Mouse (Mus musculus) kidney, adult 2 months (tissue): Measurements from ENCODE around the gene Kif3c. TPM values are rescaled to one million over a fixed set of nuclear protein-coding genes. Genes with fewer than 3 reads are reported as not detected.

Experiments
- DNase-seq: peaks from one replicate; pipeline ENCODE4 v3.0.0; 2021
- H3K27ac ChIP-seq: fragments of 200-500 bp; 2 replicates; pipeline ENCODE4 v1.5.1; 2012; ENCODE audit warnings: low read depth, low read length, control low read depth, inconsistent platforms; ENCODE audit not compliant: insufficient read depth
- H3K27me3 ChIP-seq: fragments of 200-500 bp; replicated peaks from 2 replicates; pipeline ENCODE4 v1.6.1; 2012; ENCODE audit warnings: mild to moderate bottlenecking, moderate library complexity, low read length, inconsistent platforms; ENCODE audit not compliant: control insufficient read depth, insufficient read depth
- H3K36me3 ChIP-seq: fragments of 200-500 bp; 2 replicates; pipeline ENCODE4 v1.6.1; 2012; ENCODE audit warnings: mild to moderate bottlenecking, moderate library complexity, low read length, inconsistent platforms; ENCODE audit not compliant: control insufficient read depth, insufficient read depth
- H3K4me1 ChIP-seq: fragments of 200-500 bp; 2 replicates; pipeline ENCODE4 v1.6.1; 2011; ENCODE audit warnings: low read length; ENCODE audit not compliant: control insufficient read depth, insufficient read depth
- H3K4me3 ChIP-seq: fragments of 200-500 bp; 2 replicates; pipeline ENCODE4 v1.5.1; 2011; ENCODE audit warnings: mild to moderate bottlenecking, low read depth, low read length, control low read depth; ENCODE audit not compliant: insufficient read depth
- CTCF ChIP-seq: fragments of 200-500 bp; conservative IDR thresholded peaks from 2 replicates; pipeline ENCODE4 v1.5.1; 2011; ENCODE audit warnings: low read depth, mild to moderate bottlenecking, control low read depth, low read length, moderate library complexity, mixed read lengths; ENCODE audit not compliant: insufficient read depth, insufficient read length
- POLR2A ChIP-seq: fragments of 200-500 bp; IDR thresholded peaks from one replicate; pipeline ENCODE4 v1.6.1; 2011; ENCODE audit warnings: low read depth, low read length, control low read depth
- WGBS: fragments of 180-500 bp; shearing (Covaris S2); methylation state at CpG from one replicate; pipeline ENCODE4 v1.1.7; 2018; 5-methylcytosine and 5-hydroxymethylcytosine counted together
- polyA plus RNA-seq: library from polyadenylated mRNA; depleted of rRNA; stranded (reverse); fragments of >200 nt; gene quantifications from 2 replicates; pipeline ENCODE4 v1.2.3, GENCODE M21; 2012

Kif3c gene
- polyA plus RNA-seq, 1 experiment, result 5.7 TPM

DNA sequence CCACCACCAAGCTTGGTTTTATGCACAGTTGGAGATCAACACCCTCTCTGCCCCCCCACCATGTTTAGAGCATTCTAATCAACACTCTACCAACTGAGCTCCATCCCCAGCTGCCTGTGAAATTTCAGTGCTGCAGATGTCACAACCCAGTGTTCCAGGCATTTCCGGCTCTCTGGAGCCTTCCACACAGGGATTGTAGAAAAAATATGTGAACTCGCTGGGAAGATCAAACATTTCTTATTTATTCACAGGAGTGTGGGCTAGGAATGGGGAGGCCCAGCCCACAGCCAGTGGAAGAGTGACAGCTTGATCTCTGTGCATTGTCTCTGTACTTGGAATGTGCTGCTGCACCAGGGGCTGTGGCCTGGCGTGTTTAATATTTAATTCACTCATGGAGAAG is 3.8 kb downstream of the Kif3c start:
- H3K27ac ChIP-seq, result no peak overlapping the region
- H3K27me3 ChIP-seq, result no peaks in the 10 kb centered on the region
- H3K36me3 ChIP-seq, result no peaks in the 10 kb centered on the region
- peak; percentile 42 for DNase-seq
- TF ChIP-seq POLR2A (no peak), CTCF (no peak)
- 0 out of 2 replicates have a peak, but pooled peaks cover 2% of the 10 kb centered on the region for H3K4me1 ChIP-seq
- H3K4me3 ChIP-seq, result no peak overlapping the region
- 31% methylated on average over 3 of the region's 3 CpGs for WGBS

DNA sequence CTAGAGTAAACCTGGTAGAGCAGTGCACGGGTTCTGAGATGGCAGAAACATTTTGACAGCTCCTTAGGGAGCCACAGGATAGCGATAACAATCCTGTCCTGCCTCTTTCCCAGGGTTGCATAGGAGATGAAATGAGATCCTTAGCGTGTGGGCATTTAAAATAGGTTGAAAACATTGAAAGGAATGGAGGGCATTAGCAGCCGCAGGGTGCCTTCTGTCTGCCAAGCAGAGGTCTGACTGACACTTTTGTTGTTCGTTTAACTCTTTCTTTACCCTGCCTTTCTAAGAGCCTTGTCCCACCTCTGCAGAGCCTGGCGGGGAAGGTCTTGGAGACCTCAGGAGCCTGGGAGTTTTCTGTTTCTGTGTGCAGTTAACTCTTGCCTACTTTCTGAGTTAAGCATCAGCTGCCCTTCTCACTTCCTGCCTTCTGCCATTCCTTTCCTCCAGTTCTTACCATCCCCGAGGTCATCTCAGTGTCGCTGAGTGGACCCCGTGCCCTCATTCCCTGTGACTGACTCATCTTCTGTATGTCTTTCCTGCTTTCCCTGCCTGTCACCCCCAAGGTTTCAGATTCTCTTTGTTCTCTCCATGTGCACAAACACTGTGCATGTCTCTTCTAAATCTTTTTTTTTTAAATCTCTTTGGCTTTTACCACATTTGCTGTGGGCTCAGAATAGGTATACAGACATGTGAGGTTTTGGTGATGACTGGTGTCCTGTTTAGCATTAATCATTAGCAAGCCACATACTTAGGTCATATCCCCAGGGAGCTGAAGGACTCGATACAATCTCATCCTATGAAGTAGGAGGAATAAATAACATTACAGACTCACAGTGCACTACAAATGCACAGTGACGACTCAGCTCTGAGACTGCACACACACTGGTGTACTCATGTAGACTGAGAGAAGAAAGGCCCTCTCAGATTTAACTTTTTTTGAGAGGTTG is 6.3 kb downstream of the Kif3c start:
- no peak for TF ChIP-seq POLR2A
- TF ChIP-seq CTCF, result no peak
- H3K27me3 ChIP-seq, result no peaks in the 10 kb centered on the region
- H3K27ac ChIP-seq, result no peak overlapping the region
- no peak overlapping the region for H3K4me3 ChIP-seq
- 0 out of 2 replicates have a peak, but pooled peaks cover 2% of the 10 kb centered on the region for H3K4me1 ChIP-seq
- no peak for DNase-seq
- no peaks in the 10 kb centered on the region for H3K36me3 ChIP-seq
- 32% methylated on average over 11 of the region's 11 CpGs for WGBS

DNA sequence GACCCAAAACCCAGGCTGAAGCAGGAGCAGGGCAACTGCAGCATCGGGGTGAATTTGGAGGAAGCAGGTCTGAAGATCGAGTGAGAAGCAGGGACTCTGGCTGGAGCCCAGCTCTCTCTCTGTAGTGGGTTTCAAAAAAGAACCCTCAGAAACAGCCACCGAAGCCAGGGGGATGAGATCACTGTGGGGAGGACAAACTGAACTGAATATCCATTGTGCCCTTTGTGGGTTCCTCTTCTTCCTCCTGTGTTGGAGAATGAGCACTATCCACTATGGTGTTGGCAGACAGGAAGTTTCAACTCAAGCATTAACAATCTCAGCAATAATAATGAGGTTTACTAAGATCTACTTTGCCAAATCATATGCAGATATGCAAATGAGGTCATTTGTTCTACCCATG is 7.1 kb downstream of the Kif3c start:
- 0 out of 2 replicates have a peak, but pooled peaks cover 2% of the 10 kb centered on the region for H3K4me1 ChIP-seq
- no peak overlapping the region for H3K27ac ChIP-seq
- no peak for DNase-seq
- no peaks in the 10 kb centered on the region for H3K27me3 ChIP-seq
- no peaks in the 10 kb centered on the region for H3K36me3 ChIP-seq
- WGBS, result 53% methylated on average over 3 of the region's 3 CpGs
- no peak overlapping the region for H3K4me3 ChIP-seq
- TF ChIP-seq CTCF, result no peak
- no peak for TF ChIP-seq POLR2A

DNA sequence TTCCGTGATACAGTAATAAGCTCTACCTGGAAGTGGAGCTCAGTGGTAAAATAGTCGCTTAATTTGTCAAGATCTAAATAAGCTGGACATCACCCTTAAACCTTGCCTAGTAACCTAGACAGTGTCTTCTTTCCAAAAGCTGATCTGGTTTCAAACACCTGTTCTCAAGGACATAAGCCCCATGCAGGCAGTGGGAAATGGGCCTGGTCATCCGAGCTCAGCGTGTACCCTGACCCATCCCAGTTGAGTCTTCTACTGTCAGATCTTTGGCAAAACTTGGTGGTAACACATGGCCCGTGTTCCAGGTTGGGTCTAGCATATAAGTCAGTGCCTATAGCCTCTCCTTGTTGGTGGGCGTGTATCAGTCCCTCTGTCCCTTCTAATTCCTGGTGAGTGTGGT is 8.6 kb downstream of the Kif3c start:
- Histone ChIP-seq H3K27me3 (no peaks in the 10 kb centered on the region), H3K4me3 (no peak overlapping the region), H3K27ac (no peak overlapping the region), H3K36me3 (no peaks in the 10 kb centered on the region), H3K4me1 (0 out of 2 replicates have a peak, but pooled peaks cover 2% of the 10 kb centered on the region)
- TF ChIP-seq POLR2A (no peak), CTCF (no peak)
- DNase-seq, result no peak
- 85% methylated on average over 6 of the region's 6 CpGs for WGBS

GRCm38 (mm10) chr12:3374552-3374951 is 9.6 kb downstream of the Kif3c start:
- H3K27ac ChIP-seq, result no peak overlapping the region
- H3K4me1 ChIP-seq, result 0 out of 2 replicates have a peak, but pooled peaks cover 2% of the 10 kb centered on the region
- DNase-seq, result no peak
- no peak overlapping the region for H3K4me3 ChIP-seq
- H3K27me3 ChIP-seq, result no peaks in the 10 kb centered on the region
- no peak for TF ChIP-seq POLR2A
- TF ChIP-seq CTCF, result no peak
- WGBS, result 92% methylated on average over 5 of the region's 5 CpGs
- no peaks in the 10 kb centered on the region for H3K36me3 ChIP-seq

DNA sequence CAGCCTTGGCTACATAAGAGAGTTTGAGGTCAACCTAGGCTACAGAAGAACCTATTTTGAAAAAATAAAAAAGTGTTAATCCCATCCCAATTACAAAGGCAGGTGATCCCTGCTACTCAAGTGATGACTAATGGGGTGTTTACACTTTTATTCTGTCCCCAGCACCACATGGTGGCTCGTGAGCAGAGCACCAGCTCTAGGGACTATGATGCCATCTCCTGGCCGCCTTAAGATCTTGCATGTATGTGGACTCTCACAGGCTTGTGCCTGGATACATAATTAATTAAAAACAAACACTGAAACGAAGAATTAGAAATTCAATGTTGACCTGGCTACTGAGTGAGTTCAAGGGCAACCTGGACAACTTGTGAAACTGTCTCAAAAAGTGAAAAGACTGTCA is 12.3 kb downstream of the Kif3c start:
- no peaks in the 10 kb centered on the region for H3K4me1 ChIP-seq
- 33% methylated on average over 3 of the region's 3 CpGs for WGBS
- H3K27me3 ChIP-seq, result no peaks in the 10 kb centered on the region
- no peak overlapping the region for H3K27ac ChIP-seq
- TF ChIP-seq CTCF (peak; percentile 34; the same call in 1 of the 2 replicates), POLR2A (no peak)
- no peak for DNase-seq
- no peak overlapping the region for H3K4me3 ChIP-seq
- no peaks in the 10 kb centered on the region for H3K36me3 ChIP-seq

DNA sequence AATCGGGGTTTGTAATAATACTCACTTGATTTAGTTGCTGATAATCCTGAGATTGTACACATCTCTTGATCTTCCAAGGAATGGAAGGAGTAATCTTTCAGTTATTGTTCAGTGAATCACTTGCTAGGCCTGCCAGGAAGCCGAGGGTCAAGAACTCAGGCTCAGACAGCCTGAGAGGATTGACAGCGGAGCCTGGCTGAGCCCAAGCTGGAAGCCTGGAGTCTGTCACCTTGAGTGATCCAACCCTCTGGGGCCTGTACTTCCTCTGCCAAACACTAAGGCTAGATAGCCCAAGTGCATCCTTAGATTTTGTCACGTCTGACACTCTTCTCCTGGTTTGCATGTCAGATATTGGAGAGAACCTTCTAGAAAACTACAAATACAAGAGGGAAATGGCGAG is 12.8 kb downstream of the Kif3c start:
- 82% methylated on average over 5 of the region's 5 CpGs for WGBS
- Histone ChIP-seq H3K4me1 (no peaks in the 10 kb centered on the region), H3K4me3 (no peak overlapping the region), H3K27me3 (no peaks in the 10 kb centered on the region), H3K36me3 (no peaks in the 10 kb centered on the region), H3K27ac (no peak overlapping the region)
- no peak for TF ChIP-seq POLR2A
- TF ChIP-seq CTCF, result no peak
- no peak for DNase-seq
